Mouse (Mus musculus): Measurements from ENCODE around the gene Fcnb. TPM values are rescaled to one million over a fixed set of nuclear protein-coding genes. Genes with fewer than 3 reads are reported as not detected.

Fcnb gene
- polyA plus RNA-seq, 1 experiment from 2014 or later = not detected

GRCm38 (mm10) chr2:28064339-28065080 lies 20.2 kb downstream of the Fcnb start:
- no peak overlapping the region for H3K27ac ChIP-seq (ENCODE audit: low read length)
- H3K4me1 ChIP-seq (replicated peaks; ENCODE audit: control insufficient read depth, insufficient read depth, low read length) = peaks cover 22% of the 10 kb centered on the region
- no peak overlapping the region for H3K4me3 ChIP-seq (replicated peaks; ENCODE audit: low read length)
- no peak for ATAC-seq
- WGBS = 76% methylated on average over 7 of the region's 7 CpGs
- no peaks in the 10 kb centered on the region for H3K27me3 ChIP-seq (replicated peaks; ENCODE audit: control insufficient read depth, insufficient read depth, low read length)
- H3K4me2 ChIP-seq (ENCODE audit: low read length) = no peak overlapping the region
- H3K36me3 ChIP-seq (ENCODE audit: control insufficient read depth, insufficient read depth) = no peaks in the 10 kb centered on the region
- H3K9me3 ChIP-seq (ENCODE audit: control insufficient read depth, low read length) = no peaks in the 10 kb centered on the region
- H3K9ac ChIP-seq (replicated peaks; ENCODE audit: low read depth, low read length) = no peak overlapping the region

- H3K9me3 ChIP-seq (ENCODE audit: control insufficient read depth, low read length) = no peaks in the 10 kb centered on the region
- no peak overlapping the region for H3K27ac ChIP-seq (ENCODE audit: low read length)
- H3K4me1 ChIP-seq (replicated peaks; ENCODE audit: control insufficient read depth, insufficient read depth, low read length) = peaks cover 17% of the 10 kb centered on the region
- H3K4me2 ChIP-seq (ENCODE audit: low read length) = no peak overlapping the region
- 95% methylated on average over 4 of the region's 4 CpGs for WGBS
- no peaks in the 10 kb centered on the region for H3K36me3 ChIP-seq (ENCODE audit: control insufficient read depth, insufficient read depth)
- no peak overlapping the region for H3K9ac ChIP-seq (replicated peaks; ENCODE audit: low read depth, low read length)
- H3K27me3 ChIP-seq (replicated peaks; ENCODE audit: control insufficient read depth, insufficient read depth, low read length) = no peaks in the 10 kb centered on the region
- no peak overlapping the region for H3K4me3 ChIP-seq (replicated peaks; ENCODE audit: low read length)
- ATAC-seq = no peak
These were observed 20.9 kb downstream of the Fcnb start for GRCm38 (mm10) chr2:28063711-28064338.

- Histone ChIP-seq H3K9ac (replicated peaks; ENCODE audit: low read depth, low read length) (no peak overlapping the region), H3K27ac (ENCODE audit: low read length) (no peak overlapping the region), H3K27me3 (replicated peaks; ENCODE audit: control insufficient read depth, insufficient read depth, low read length) (no peaks in the 10 kb centered on the region), H3K9me3 (ENCODE audit: control insufficient read depth, low read length) (no peaks in the 10 kb centered on the region), H3K4me1 (replicated peaks; ENCODE audit: control insufficient read depth, insufficient read depth, low read length) (no peaks in the 10 kb centered on the region), H3K36me3 (ENCODE audit: control insufficient read depth, insufficient read depth) (no peaks in the 10 kb centered on the region), H3K4me3 (replicated peaks; ENCODE audit: low read length) (no peak overlapping the region), H3K4me2 (ENCODE audit: low read length) (no peak overlapping the region)
- WGBS = 87% methylated on average over 1 of the region's 1 CpGs
- ATAC-seq = no peak
These were observed 24.8 kb downstream of the Fcnb start for GRCm38 (mm10) chr2:28059922-28060321.

- WGBS = 82% methylated on average over 7 of the region's 7 CpGs
- H3K27ac ChIP-seq (ENCODE audit: low read length) = no peak overlapping the region
- ATAC-seq = no peak
- H3K9me3 ChIP-seq (ENCODE audit: control insufficient read depth, low read length) = no peaks in the 10 kb centered on the region
- H3K9ac ChIP-seq (replicated peaks; ENCODE audit: low read depth, low read length) = no peak overlapping the region
- H3K4me2 ChIP-seq (ENCODE audit: low read length) = no peak overlapping the region
- no peaks in the 10 kb centered on the region for H3K36me3 ChIP-seq (ENCODE audit: control insufficient read depth, insufficient read depth)
- no peaks in the 10 kb centered on the region for H3K4me1 ChIP-seq (replicated peaks; ENCODE audit: control insufficient read depth, insufficient read depth, low read length)
- no peaks in the 10 kb centered on the region for H3K27me3 ChIP-seq (replicated peaks; ENCODE audit: control insufficient read depth, insufficient read depth, low read length)
- no peak overlapping the region for H3K4me3 ChIP-seq (replicated peaks; ENCODE audit: low read length)
These were observed 37.6 kb downstream of the Fcnb start for GRCm38 (mm10) chr2:28047092-28047491.

GRCm38 (mm10) chr2:28046311-28046710 lies 38.4 kb downstream of the Fcnb start:
- WGBS = 68% methylated on average over 6 of the region's 6 CpGs

GRCm38 (mm10) chr2:28044920-28045598 lies 39.6 kb downstream of the Fcnb start:
- no peak overlapping the region for H3K9ac ChIP-seq (replicated peaks; ENCODE audit: low read depth, low read length)
- no peaks in the 10 kb centered on the region for H3K9me3 ChIP-seq (ENCODE audit: control insufficient read depth, low read length)
- no peak overlapping the region for H3K4me3 ChIP-seq (replicated peaks; ENCODE audit: low read length)
- no peak overlapping the region for H3K27ac ChIP-seq (ENCODE audit: low read length)
- H3K4me1 ChIP-seq (replicated peaks; ENCODE audit: control insufficient read depth, insufficient read depth, low read length) = no peaks in the 10 kb centered on the region
- no peak overlapping the region for H3K4me2 ChIP-seq (ENCODE audit: low read length)
- ATAC-seq = no peak
- H3K36me3 ChIP-seq (ENCODE audit: control insufficient read depth, insufficient read depth) = no peaks in the 10 kb centered on the region
- H3K27me3 ChIP-seq (replicated peaks; ENCODE audit: control insufficient read depth, insufficient read depth, low read length) = no peaks in the 10 kb centered on the region
- WGBS = 86% methylated on average over 9 of the region's 9 CpGs

More at GRCm38 (mm10) chr2:28046311-28046710, 38.4 kb downstream of the Fcnb start:
- no peak for ATAC-seq
- Histone ChIP-seq H3K9ac (replicated peaks; ENCODE audit: low read depth, low read length) (no peak overlapping the region), H3K9me3 (ENCODE audit: control insufficient read depth, low read length) (no peaks in the 10 kb centered on the region), H3K36me3 (ENCODE audit: control insufficient read depth, insufficient read depth) (no peaks in the 10 kb centered on the region), H3K4me2 (ENCODE audit: low read length) (no peak overlapping the region), H3K4me1 (replicated peaks; ENCODE audit: control insufficient read depth, insufficient read depth, low read length) (no peaks in the 10 kb centered on the region), H3K4me3 (replicated peaks; ENCODE audit: low read length) (no peak overlapping the region), H3K27ac (ENCODE audit: low read length) (no peak overlapping the region), H3K27me3 (replicated peaks; ENCODE audit: control insufficient read depth, insufficient read depth, low read length) (no peaks in the 10 kb centered on the region)

- Histone ChIP-seq H3K9ac (replicated peaks; ENCODE audit: low read depth, low read length) (no peak overlapping the region), H3K4me3 (replicated peaks; ENCODE audit: low read length) (no peak overlapping the region), H3K4me1 (replicated peaks; ENCODE audit: control insufficient read depth, insufficient read depth, low read length) (peaks cover 20% of the 10 kb centered on the region), H3K36me3 (ENCODE audit: control insufficient read depth, insufficient read depth) (no peaks in the 10 kb centered on the region), H3K9me3 (ENCODE audit: control insufficient read depth, low read length) (no peaks in the 10 kb centered on the region), H3K27ac (ENCODE audit: low read length) (no peak overlapping the region), H3K27me3 (replicated peaks; ENCODE audit: control insufficient read depth, insufficient read depth, low read length) (no peaks in the 10 kb centered on the region), H3K4me2 (ENCODE audit: low read length) (no peak overlapping the region)
- ATAC-seq = no peak
- WGBS = 100% methylated on average over 1 of the region's 1 CpGs
These were observed 44.2 kb downstream of the Fcnb start for GRCm38 (mm10) chr2:28040466-28040865.

- ATAC-seq = no peak
- H3K27me3 ChIP-seq (replicated peaks; ENCODE audit: control insufficient read depth, insufficient read depth, low read length) = no peaks in the 10 kb centered on the region
- no peak overlapping the region for H3K9ac ChIP-seq (replicated peaks; ENCODE audit: low read depth, low read length)
These were observed 44.9 kb downstream of the Fcnb start for GRCm38 (mm10) chr2:28039647-28040325.

More at GRCm38 (mm10) chr2:28039647-28040325, 44.9 kb downstream of the Fcnb start:
- H3K4me1 ChIP-seq (replicated peaks; ENCODE audit: control insufficient read depth, insufficient read depth, low read length) = peaks cover 20% of the 10 kb centered on the region
- no peaks in the 10 kb centered on the region for H3K36me3 ChIP-seq (ENCODE audit: control insufficient read depth, insufficient read depth)
- no peak overlapping the region for H3K4me3 ChIP-seq (replicated peaks; ENCODE audit: low read length)
- H3K4me2 ChIP-seq (ENCODE audit: low read length) = no peak overlapping the region
- 96% methylated on average over 10 of the region's 10 CpGs for WGBS
- H3K9me3 ChIP-seq (ENCODE audit: control insufficient read depth, low read length) = no peaks in the 10 kb centered on the region
- no peak overlapping the region for H3K27ac ChIP-seq (ENCODE audit: low read length)
